Mouse (Mus musculus): ENCODE measurements at regions not wholly inside any gene's neighbourhood (a gene's known extent, or its start where the extent isn't known, plus 50 kb on each side); places are given as distances from the start of the nearest gene placed in this dataset.

GRCm38 (mm10) chr10:71485063-71485762, 137.7 kb downstream of the Ipmk start:
- no peak for DNase-seq (ENCODE audit: low spot score)

- DNase-seq (ENCODE audit: low spot score), result no peak
Observed at GRCm38 (mm10) chr10:71489791-71490190, 142.2 kb downstream of the Ipmk start.

- DNase-seq (ENCODE audit: low spot score), result no peak
Observed at GRCm38 (mm10) chr10:71502096-71502495, 154.5 kb downstream of the Ipmk start.

GRCm38 (mm10) chr10:71504219-71504618, 156.7 kb downstream of the Ipmk start:
- DNase-seq (ENCODE audit: low spot score), result no peak

GRCm38 (mm10) chr10:71525290-71525689, 177.7 kb downstream of the Ipmk start:
- no peak for DNase-seq (ENCODE audit: low spot score)

- DNase-seq (ENCODE audit: low spot score), result no peak
Observed at GRCm38 (mm10) chr10:71533759-71534158, 186.2 kb downstream of the Ipmk start.

GRCm38 (mm10) chr10:71545489-71545888, 197.9 kb downstream of the Ipmk start:
- no peak for DNase-seq (ENCODE audit: low spot score)

- no peak for DNase-seq (ENCODE audit: low spot score)
Observed at GRCm38 (mm10) chr10:71546507-71546906, 198.9 kb downstream of the Ipmk start.

- DNase-seq (ENCODE audit: low spot score), result no peak
Observed at GRCm38 (mm10) chr10:71583716-71584115, 236.2 kb downstream of the Ipmk start.

- no peak for DNase-seq (ENCODE audit: low spot score)
Observed at GRCm38 (mm10) chr10:71598515-71598914, 251.0 kb downstream of the Ipmk start.

GRCm38 (mm10) chr10:71613736-71614135, 266.2 kb downstream of the Ipmk start:
- no peak for DNase-seq (ENCODE audit: low spot score)

- no peak for DNase-seq (ENCODE audit: low spot score)
Observed at GRCm38 (mm10) chr10:71617156-71617555, 269.6 kb downstream of the Ipmk start.

- DNase-seq (ENCODE audit: low spot score), result no peak
Observed at GRCm38 (mm10) chr10:71646071-71646470, 298.5 kb downstream of the Ipmk start.

GRCm38 (mm10) chr10:71657525-71657924, 310.0 kb downstream of the Ipmk start:
- DNase-seq (ENCODE audit: low spot score), result no peak

GRCm38 (mm10) chr10:71663545-71663944, 316.0 kb downstream of the Ipmk start:
- no peak for DNase-seq (ENCODE audit: low spot score)

- no peak for DNase-seq (ENCODE audit: low spot score)
Observed at GRCm38 (mm10) chr10:71667160-71667571, 319.6 kb downstream of the Ipmk start.

- no peak for DNase-seq (ENCODE audit: low spot score)
Observed at GRCm38 (mm10) chr10:71679240-71679639, 331.7 kb downstream of the Ipmk start.

- DNase-seq (ENCODE audit: low spot score), result no peak
Observed at GRCm38 (mm10) chr10:71713456-71713855, 365.9 kb downstream of the Ipmk start.

- DNase-seq (ENCODE audit: low spot score), result no peak
Observed at GRCm38 (mm10) chr10:71727746-71728145, 380.2 kb downstream of the Ipmk start.

- DNase-seq (ENCODE audit: low spot score), result no peak
Observed at GRCm38 (mm10) chr10:71733821-71734220, 386.3 kb downstream of the Ipmk start.

GRCm38 (mm10) chr10:71734481-71734880, 386.9 kb downstream of the Ipmk start:
- no peak for DNase-seq (ENCODE audit: low spot score)

GRCm38 (mm10) chr10:71738280-71738679, 390.7 kb downstream of the Ipmk start:
- DNase-seq (ENCODE audit: low spot score), result no peak

GRCm38 (mm10) chr10:71748557-71749493, 401.3 kb downstream of the Ipmk start:
- DNase-seq (ENCODE audit: low spot score), result no peak
